Mouse (Mus musculus) ES-Bruce4 (cell line): ENCODE measurements around the gene Ms4a3.

Experiments
- CTCF ChIP-seq: IDR thresholded peaks from one replicate; pipeline ENCODE4 v1.8.1; 2011; ENCODE audit warnings: low read depth, low read length
- EP300 ChIP-seq: IDR thresholded peaks from 2 replicates; pipeline ENCODE4 v1.6.1; 2011; ENCODE audit warnings: low read depth, low read length; ENCODE audit not compliant: insufficient read depth

- TF ChIP-seq EP300 (no peak), CTCF (no peak)
Observed at GRCm38 (mm10) chr19:11624800-11625199, 15.9 kb downstream of the Ms4a3 start.
